ENCODE assay signal across 9 mouse cellular contexts in the genomic region with DNA sequence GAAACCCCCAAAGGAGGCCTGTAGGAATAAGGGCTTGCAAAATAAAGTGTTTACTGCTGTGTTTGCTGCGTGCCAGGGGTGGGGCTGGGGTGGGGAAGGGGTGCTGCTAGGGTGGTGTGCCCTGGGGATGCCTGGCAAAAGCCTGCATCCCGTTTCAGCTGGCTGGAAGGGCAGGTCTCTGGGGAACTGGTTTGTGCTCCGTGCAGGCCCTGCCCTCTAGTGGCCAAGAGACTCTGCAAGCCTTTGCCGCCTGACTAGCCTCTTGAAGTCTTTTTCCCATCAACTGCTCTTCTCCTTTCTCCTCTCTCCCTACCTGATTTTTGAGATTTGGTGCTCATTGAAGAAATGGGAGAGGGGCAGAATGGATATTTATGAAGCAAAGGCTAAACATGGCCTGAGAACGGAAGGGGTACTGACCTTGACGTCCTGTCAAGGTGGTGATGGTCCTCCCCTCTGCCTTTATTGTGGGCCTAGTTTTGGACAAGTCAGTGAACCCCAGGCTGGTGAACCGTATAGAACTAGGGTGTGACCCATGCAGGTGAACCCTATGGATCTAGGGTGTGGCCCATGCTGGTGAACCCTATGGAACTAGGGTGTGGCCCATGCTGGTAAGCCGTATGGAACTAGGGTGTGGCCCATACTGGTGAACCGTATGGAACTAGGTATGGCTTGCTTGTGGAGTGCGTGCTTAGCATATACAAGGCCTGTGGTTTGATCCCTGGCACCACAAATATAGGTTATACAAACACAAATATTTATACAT. TPM values are rescaled to one million over a fixed set of nuclear protein-coding genes. Genes with fewer than 3 reads are reported as not detected.
DNase-seq lines count a peak whose midpoint lies in the region; ATAC-seq lines count a peak whose summit lies in the region.
"Had no signal": no experiment of that assay in that cellular context is flagged by ENCODE, and none has a peak within 500 bp of the region (broad histone marks: within the 10 kb centered on the region; RNA-seq: fewer than 3 reads in every experiment).

No protein-coding gene starts in this region.

- H3K27ac ChIP-seq in forebrain, embryonic 15.5 days (replicated peaks), result no peak overlapping the region
- no peak overlapping the region for H3K27ac ChIP-seq in midbrain, embryonic 10.5 days (replicated peaks)
- H3K27ac ChIP-seq: embryonic facial prominence, embryonic 15.5 days had no signal

- H3K4me1 ChIP-seq in forebrain, embryonic 15.5 days, result no peaks in the 10 kb centered on the region
- peaks cover 13% of the 10 kb centered on the region for H3K4me1 ChIP-seq in midbrain, embryonic 10.5 days

- H3K27me3 ChIP-seq in forebrain, embryonic 15.5 days, result no peaks in the 10 kb centered on the region
- no peaks in the 10 kb centered on the region for H3K27me3 ChIP-seq in midbrain, embryonic 10.5 days (ENCODE audit: low read depth, poor library complexity, severe bottlenecking)
- H3K27me3 ChIP-seq: embryonic facial prominence, embryonic 15.5 days had no signal

- peak; percentile 57 for ATAC-seq in cerebellum, adult (ENCODE audit: insufficient number of reproducible peaks, low FRiP score, low TSS enrichment)
- peak; percentile 62 for ATAC-seq in forebrain, embryonic 15.5 days (replicated peaks)
- ATAC-seq in inflammation-experienced regulatory T-cells, adult 6 months, result peak; percentile 48

- no peak overlapping the region for H3K9ac ChIP-seq in forebrain, embryonic 15.5 days (replicated peaks)
- H3K9ac ChIP-seq: embryonic facial prominence, embryonic 15.5 days had no signal

- H3K4me3 ChIP-seq in forebrain, embryonic 15.5 days, result no peak overlapping the region
- H3K4me3 ChIP-seq in midbrain, embryonic 10.5 days, result no peak overlapping the region
- H3K4me3 ChIP-seq: embryonic facial prominence, embryonic 15.5 days had no signal

- no peaks in the 10 kb centered on the region for H3K36me3 ChIP-seq in forebrain, embryonic 15.5 days
- H3K36me3 ChIP-seq in midbrain, embryonic 10.5 days, result no peaks in the 10 kb centered on the region
- H3K36me3 ChIP-seq: embryonic facial prominence, embryonic 15.5 days had no signal

- no peaks in the 10 kb centered on the region for H3K9me3 ChIP-seq in forebrain, embryonic 15.5 days
- H3K9me3 ChIP-seq in midbrain, embryonic 10.5 days (replicated peaks), result no peaks in the 10 kb centered on the region
- H3K9me3 ChIP-seq: embryonic facial prominence, embryonic 15.5 days had no signal

- 42% methylated on average over 10 of the region's 10 CpGs for WGBS in forebrain, embryonic 15.5 days
- WGBS in midbrain, embryonic 10.5 days, result 45% methylated on average over 10 of the region's 10 CpGs

- H3K4me2 ChIP-seq in forebrain, embryonic 15.5 days (replicated peaks), result no peak overlapping the region
- H3K4me2 ChIP-seq: embryonic facial prominence, embryonic 15.5 days had no signal

- peak; percentile 34 to 37 for DNase-seq in urinary bladder, adult 18-20 months (ENCODE audit: low spot score in 2 of 2)
- no peak for DNase-seq in urinary bladder, postnatal 10 days (ENCODE audit: low spot score)
- DNase-seq in left cerebral cortex, adult 18-20 months (ENCODE audit: low spot score in 2 of 2), result peak; percentile 77 to 79
- peak; percentile 71 for DNase-seq in midbrain, embryonic 10.5 days (ENCODE audit: low spot score)
- peak; percentile 34 to 36 for DNase-seq in spleen, postnatal 36 days (ENCODE audit: low spot score in 2 of 2)

RNA-seq across cellular contexts. Expression of gene Acp6, which starts 26.7 kb away (rescaled TPM):
- polyA plus RNA-seq in forebrain, embryonic 15.5 days (2015; fragmentation: Nextera tagmentation; extraction: Ambion mirVana), result 25.1 and 26.6 TPM in 2 replicates
- polyA plus RNA-seq in inflammation-experienced regulatory T-cells, adult 6 months (2017; shearing (Covaris generic)), result 10 to 100 TPM; 21.5 to 49.1 (median 47.1) TPM
- 10 to 100 TPM; 23.4 to 33.5 TPM for total RNA-seq in left cerebral cortex, adult 18-20 months (2021)
- 35.3 and 35.6 TPM in 2 replicates for polyA plus RNA-seq in midbrain, embryonic 10.5 days (2016; fragmentation: Nextera tagmentation; extraction: Ambion mirVana)
